Mouse (Mus musculus) adrenal gland, postnatal 0 days (tissue): ENCODE results near the gene Srp9. TPM values are rescaled to one million over a fixed set of nuclear protein-coding genes. Genes with fewer than 3 reads are reported as not detected.

Experiments
- polyA plus RNA-seq: library from polyadenylated mRNA; unstranded; fragments of >200 nt; fragmentation: Nextera tagmentation; extraction: Ambion mirVana; gene quantifications from 2 replicates; pipeline ENCODE4 v1.2.1, GENCODE M21; 2015

Gene Srp9
- polyA plus RNA-seq, result 301 and 416 TPM in 2 replicates

GRCm38 (mm10) chr1:182124506-182124905 is at the start of gene Srp9:
TSS of gene Srp9 (plus strand) at chr1:182124737.

GRCm38 (mm10) chr1:182164386-182164785 is 39.8 kb downstream of the Srp9 start, which contains the start of gene Vmn1r1:
TSS of gene Vmn1r1 (minus strand) at chr1:182164486.

Other genes with a start within 250 kb of the Srp9 start
- gene Enah, start 104.7 kb upstream of the Srp9 start, polyA plus RNA-seq, result 8.2 and 12.1 TPM in 2 replicates
- gene Vmn1r1, start 39.7 kb downstream of the Srp9 start, polyA plus RNA-seq, result not detected in 2 replicates
- gene Degs1, start 158.1 kb downstream of the Srp9 start, polyA plus RNA-seq, result 99.3 and 140 TPM in 2 replicates
- gene Fbxo28, start 216.9 kb downstream of the Srp9 start, polyA plus RNA-seq, result 9.1 and 12.7 TPM in 2 replicates